Mouse (Mus musculus) heart, embryonic 11.5 days (tissue): ENCODE measurements at regions not wholly inside any gene's neighbourhood (a gene's known extent, or its start where the extent isn't known, plus 50 kb on each side); places are given as distances from the start of the nearest gene placed in this dataset.

Source experiments
- ATAC-seq: fragments of 200-750 bp; cut with Nextera tagmentation; replicated peaks from 2 replicates; pipeline ENCODE4 v1.8.0; 2017; ENCODE audit warnings: moderate library complexity; ENCODE audit not compliant: insufficient number of reproducible peaks, low FRiP score, low TSS enrichment
- H3K27ac ChIP-seq: fragments of 300-500 bp; sonication (generic); 2 replicates; pipeline ENCODE4 v1.5.1; 2014; ENCODE audit warnings: mild to moderate bottlenecking, low read depth, low read length
- H3K27me3 ChIP-seq: fragments of 300-500 bp; sonication (generic); 2 replicates; pipeline ENCODE4 v1.6.1; 2014; ENCODE audit warnings: mild to moderate bottlenecking, low read length, mixed read lengths; ENCODE audit not compliant: control insufficient read depth, insufficient read depth
- H3K36me3 ChIP-seq: fragments of 300-500 bp; sonication (generic); 2 replicates; pipeline ENCODE4 v1.6.1; 2014; ENCODE audit warnings: mild to moderate bottlenecking, low read length, moderate library complexity, mixed read lengths; ENCODE audit not compliant: control insufficient read depth, insufficient read depth
- H3K4me1 ChIP-seq: fragments of 300-500 bp; sonication (generic); 2 replicates; pipeline ENCODE4 v1.6.1; 2014; ENCODE audit warnings: low read length; ENCODE audit not compliant: control insufficient read depth, insufficient read depth
- H3K4me2 ChIP-seq: fragments of 300-500 bp; sonication (generic); 2 replicates; pipeline ENCODE4 v1.6.1; 2014; ENCODE audit warnings: mild to moderate bottlenecking, moderate library complexity
- H3K4me3 ChIP-seq: fragments of 300-500 bp; sonication (generic); 2 replicates; pipeline ENCODE4 v1.5.1; 2014; ENCODE audit warnings: low read depth, low read length
- H3K9ac ChIP-seq: fragments of 300-500 bp; sonication (generic); 2 replicates; pipeline ENCODE4 v1.6.1; 2014; ENCODE audit warnings: mild to moderate bottlenecking, low read depth, low read length, moderate library complexity
- H3K9me3 ChIP-seq: fragments of 300-500 bp; sonication (generic); replicated peaks from 2 replicates; pipeline ENCODE4 v1.6.1; 2016; ENCODE audit warnings: low read length; ENCODE audit not compliant: control insufficient read depth
- WGBS: fragments of 180-500 bp; shearing (Covaris S2); extraction: QIAGEN DNeasy Blood & Tissue Kit; methylation state at CpG from one replicate; pipeline ENCODE4 v1.1.7; 2014; ENCODE audit not compliant: insufficient replicate concordance; 5-methylcytosine and 5-hydroxymethylcytosine counted together

GRCm38 (mm10) chr5:44917173-44917815 is 117.8 kb upstream of the Ldb2 start:
- 76% methylated on average over 16 of the region's 16 CpGs for WGBS
- no peaks in the 10 kb centered on the region for H3K4me1 ChIP-seq
- H3K9me3 ChIP-seq, result no peaks in the 10 kb centered on the region
- H3K4me3 ChIP-seq, result no peak overlapping the region
- H3K27ac ChIP-seq, result no peak overlapping the region
- H3K36me3 ChIP-seq, result no peaks in the 10 kb centered on the region
- H3K4me2 ChIP-seq, result no peak overlapping the region
- no peak overlapping the region for H3K9ac ChIP-seq
- no peaks in the 10 kb centered on the region for H3K27me3 ChIP-seq
- no peak for ATAC-seq

DNA sequence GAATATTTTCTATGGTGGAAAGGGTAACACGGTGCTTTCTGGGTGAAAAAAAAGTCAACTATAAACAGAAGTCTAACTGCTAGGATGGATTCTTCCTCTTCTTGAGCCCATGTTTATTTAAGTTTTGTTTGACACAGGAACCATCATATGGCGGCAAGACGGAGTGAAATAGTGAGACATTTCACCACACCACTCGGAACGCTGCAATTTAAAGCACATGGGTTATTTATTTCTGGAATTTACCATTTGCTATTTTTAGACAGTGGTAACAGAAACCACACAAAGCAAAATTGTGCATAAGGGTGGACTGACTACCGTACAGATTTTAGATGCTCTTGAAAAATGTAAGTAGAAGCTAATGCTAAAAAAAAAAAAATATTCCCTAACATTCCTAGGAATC is 103.1 kb upstream of the Ldb2 start:
- Histone ChIP-seq H3K27me3 (no peaks in the 10 kb centered on the region), H3K4me1 (no peaks in the 10 kb centered on the region), H3K4me2 (no peak overlapping the region), H3K36me3 (no peaks in the 10 kb centered on the region), H3K9ac (no peak overlapping the region), H3K9me3 (no peaks in the 10 kb centered on the region), H3K4me3 (no peak overlapping the region), H3K27ac (no peak overlapping the region)
- WGBS, result 66% methylated on average over 6 of the region's 6 CpGs
- ATAC-seq, result no peak

DNA sequence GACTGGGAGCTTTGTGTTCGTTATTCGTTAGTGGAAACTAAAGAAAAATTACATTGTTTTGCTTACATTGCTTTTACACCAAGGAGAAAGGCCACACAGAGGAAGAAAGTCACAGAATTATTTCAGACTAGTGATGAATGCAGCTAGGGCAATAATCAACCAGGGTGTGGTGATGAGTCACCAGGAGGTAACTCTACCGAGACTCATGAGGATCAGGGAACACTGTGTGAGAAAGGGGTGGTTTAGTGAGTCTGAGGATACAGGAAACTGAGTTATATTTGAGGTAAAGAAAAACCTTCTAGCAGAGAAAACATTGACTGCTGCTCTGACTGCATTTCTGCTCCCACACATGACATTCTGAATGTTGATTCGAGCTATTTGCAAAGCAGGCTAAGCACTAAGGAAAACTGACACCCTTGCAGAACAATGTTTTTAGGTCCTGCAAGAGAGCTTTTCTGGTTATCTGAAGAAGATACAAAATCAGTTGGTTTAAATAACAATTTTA is 87.1 kb upstream of the Ldb2 start:
- 67% methylated on average over 4 of the region's 4 CpGs for WGBS
- Histone ChIP-seq H3K27me3 (no peaks in the 10 kb centered on the region), H3K9ac (no peak overlapping the region), H3K36me3 (no peaks in the 10 kb centered on the region), H3K4me3 (no peak overlapping the region), H3K4me1 (no peaks in the 10 kb centered on the region), H3K27ac (no peak overlapping the region), H3K9me3 (no peaks in the 10 kb centered on the region), H3K4me2 (no peak overlapping the region)
- no peak for ATAC-seq

DNA sequence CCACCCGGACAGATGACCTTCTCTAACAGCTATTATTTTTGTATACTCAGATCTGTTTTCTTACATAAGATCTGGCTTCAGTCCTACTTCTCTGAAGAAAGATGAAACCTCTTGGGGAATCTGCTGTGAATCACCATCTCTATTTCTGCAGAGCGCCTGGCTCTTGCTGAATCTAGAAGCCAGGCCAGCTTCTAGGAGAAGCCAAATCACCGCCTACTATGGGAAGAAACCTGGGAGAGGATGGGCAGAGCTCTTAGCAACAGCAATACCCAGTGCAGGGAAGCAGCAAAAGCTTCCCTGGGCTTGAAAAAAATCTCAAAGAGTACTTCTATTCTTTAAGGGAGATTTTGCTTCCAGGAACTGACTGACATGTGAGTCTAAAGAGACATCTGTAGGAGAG is 77.5 kb upstream of the Ldb2 start:
- 71% methylated on average over 3 of the region's 3 CpGs for WGBS
- no peak for ATAC-seq

DNA sequence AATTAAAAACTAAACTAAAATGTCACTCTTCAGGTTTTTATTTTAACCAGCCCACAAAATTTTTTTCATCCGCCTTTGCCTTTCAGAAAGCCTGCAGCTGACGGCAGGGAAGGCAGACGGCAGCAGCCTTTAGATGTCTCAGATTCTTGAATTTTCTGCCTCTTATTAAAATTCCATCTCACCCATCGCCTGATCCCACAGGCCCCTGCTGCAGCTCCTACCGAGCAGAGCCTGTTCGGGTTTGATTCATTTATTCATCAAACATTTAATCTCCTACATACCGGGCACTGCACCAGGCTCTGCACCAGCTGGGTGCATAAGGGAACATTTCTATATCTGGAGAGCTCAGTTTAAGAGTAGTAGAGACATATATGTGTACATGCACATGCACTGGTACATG is 72.8 kb upstream of the Ldb2 start:
- 78% methylated on average over 7 of the region's 7 CpGs for WGBS
- no peak overlapping the region for H3K27ac ChIP-seq
- ATAC-seq, result no peak
- no peaks in the 10 kb centered on the region for H3K4me1 ChIP-seq
- H3K4me3 ChIP-seq, result no peak overlapping the region
- H3K36me3 ChIP-seq, result no peaks in the 10 kb centered on the region
- H3K4me2 ChIP-seq, result no peak overlapping the region
- H3K27me3 ChIP-seq, result no peaks in the 10 kb centered on the region
- H3K9me3 ChIP-seq, result no peaks in the 10 kb centered on the region
- no peak overlapping the region for H3K9ac ChIP-seq

More for the DNA sequence above, 77.5 kb upstream of the Ldb2 start:
- no peaks in the 10 kb centered on the region for H3K36me3 ChIP-seq
- H3K4me2 ChIP-seq, result no peak overlapping the region
- no peaks in the 10 kb centered on the region for H3K27me3 ChIP-seq
- H3K9ac ChIP-seq, result no peak overlapping the region
- no peak overlapping the region for H3K27ac ChIP-seq
- H3K4me1 ChIP-seq, result no peaks in the 10 kb centered on the region
- H3K4me3 ChIP-seq, result no peak overlapping the region
- H3K9me3 ChIP-seq, result no peaks in the 10 kb centered on the region

DNA sequence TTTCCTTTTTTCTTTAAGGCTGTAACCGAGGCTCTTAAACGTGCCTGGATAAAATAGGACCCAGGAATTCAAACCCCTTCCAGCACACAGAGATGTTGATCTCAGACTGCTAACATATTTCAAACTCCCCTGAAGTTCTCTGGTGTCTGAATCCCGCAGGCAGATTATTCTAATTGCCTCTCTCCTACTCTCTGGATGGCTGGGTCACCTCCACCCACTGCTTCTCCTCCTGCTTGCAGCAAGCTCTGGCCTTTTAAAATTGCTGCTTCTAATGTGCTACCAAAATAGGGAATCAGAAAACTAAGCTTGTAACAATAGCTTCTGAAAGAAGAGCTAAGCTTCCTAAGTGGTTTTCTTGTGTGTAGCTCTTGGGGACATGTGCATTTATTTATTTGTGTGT is 64.4 kb upstream of the Ldb2 start:
- Histone ChIP-seq H3K27me3 (no peaks in the 10 kb centered on the region), H3K27ac (no peak overlapping the region), H3K4me2 (no peak overlapping the region), H3K9ac (no peak overlapping the region), H3K4me1 (no peaks in the 10 kb centered on the region), H3K36me3 (no peaks in the 10 kb centered on the region), H3K4me3 (no peak overlapping the region), H3K9me3 (no peaks in the 10 kb centered on the region)
- ATAC-seq, result no peak
- WGBS, result 41% methylated on average over 3 of the region's 3 CpGs

DNA sequence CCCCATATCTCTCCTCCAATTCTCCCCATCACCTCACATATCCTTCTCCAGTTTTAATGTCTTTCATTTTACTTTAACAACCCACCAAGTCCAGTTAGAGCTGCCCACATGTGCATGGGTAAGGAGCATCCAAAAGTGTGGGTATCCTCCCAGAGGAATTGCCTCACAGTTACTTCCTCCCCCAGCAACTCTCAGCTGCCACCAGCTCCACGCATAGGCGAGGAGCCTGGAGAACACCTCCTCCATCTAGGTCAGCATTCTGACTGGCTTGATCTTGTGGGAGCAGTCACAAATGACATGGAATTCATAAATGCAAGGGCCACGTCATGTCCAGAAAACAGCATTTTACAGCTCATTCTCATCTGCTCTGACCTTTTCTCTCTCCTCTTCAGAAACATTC is 63.9 kb upstream of the Ldb2 start:
- H3K36me3 ChIP-seq, result no peaks in the 10 kb centered on the region
- WGBS, result 65% methylated on average over 3 of the region's 3 CpGs
- H3K4me3 ChIP-seq, result no peak overlapping the region
- H3K9me3 ChIP-seq, result no peaks in the 10 kb centered on the region
- H3K4me2 ChIP-seq, result no peak overlapping the region
- ATAC-seq, result no peak
- no peaks in the 10 kb centered on the region for H3K27me3 ChIP-seq
- H3K4me1 ChIP-seq, result no peaks in the 10 kb centered on the region
- H3K27ac ChIP-seq, result no peak overlapping the region
- H3K9ac ChIP-seq, result no peak overlapping the region

GRCm38 (mm10) chr5:44854189-44854588 is 54.7 kb upstream of the Ldb2 start:
- Histone ChIP-seq H3K4me3 (no peak overlapping the region), H3K9me3 (no peaks in the 10 kb centered on the region), H3K27ac (no peak overlapping the region), H3K4me2 (no peak overlapping the region), H3K27me3 (no peaks in the 10 kb centered on the region), H3K36me3 (no peaks in the 10 kb centered on the region), H3K9ac (no peak overlapping the region), H3K4me1 (no peaks in the 10 kb centered on the region)
- no peak for ATAC-seq
- 78% methylated on average over 4 of the region's 4 CpGs for WGBS
